Mouse (Mus musculus) heart, embryonic 15.5 days (tissue): ENCODE results near the gene Entr1. TPM values are rescaled to one million over a fixed set of nuclear protein-coding genes. Genes with fewer than 3 reads are reported as not detected.

Source experiments
- ATAC-seq: fragments of 200-750 bp; cut with Nextera tagmentation; replicated peaks from 2 replicates; pipeline ENCODE4 v1.8.0; 2017; ENCODE audit warnings: low read depth, moderate TSS enrichment; ENCODE audit not compliant: insufficient number of reproducible peaks, insufficient read depth, low FRiP score
- H3K27ac ChIP-seq: fragments of 300-500 bp; sonication (generic); 2 replicates; pipeline ENCODE4 v1.5.1; 2015; ENCODE audit warnings: mild to moderate bottlenecking, inconsistent platforms
- H3K27me3 ChIP-seq: fragments of 300-500 bp; sonication (generic); 2 replicates; pipeline ENCODE4 v1.6.1; 2015; ENCODE audit warnings: inconsistent platforms
- H3K36me3 ChIP-seq: fragments of 300-500 bp; sonication (generic); 2 replicates; pipeline ENCODE4 v1.6.1; 2015; ENCODE audit warnings: mild to moderate bottlenecking, inconsistent platforms
- H3K4me1 ChIP-seq: fragments of 300-500 bp; sonication (generic); replicated peaks from 2 replicates; pipeline ENCODE4 v1.6.1; 2015; ENCODE audit warnings: inconsistent platforms
- H3K4me2 ChIP-seq: fragments of 300-500 bp; sonication (generic); 2 replicates; pipeline ENCODE4 v1.6.1; 2015; ENCODE audit warnings: inconsistent platforms, mild to moderate bottlenecking, moderate library complexity
- H3K4me3 ChIP-seq: fragments of 300-500 bp; sonication (generic); 2 replicates; pipeline ENCODE4 v1.5.1; 2015; ENCODE audit warnings: mild to moderate bottlenecking, inconsistent platforms
- H3K9ac ChIP-seq: fragments of 300-500 bp; sonication (generic); 2 replicates; pipeline ENCODE4 v1.6.1; 2015; ENCODE audit warnings: mild to moderate bottlenecking, inconsistent platforms
- H3K9me3 ChIP-seq: fragments of 300-500 bp; sonication (generic); replicated peaks from 2 replicates; pipeline ENCODE4 v1.6.1; 2016; ENCODE audit warnings: inconsistent platforms
- WGBS: fragments of 180-500 bp; shearing (Covaris S2); methylation state at CpG from one replicate; pipeline ENCODE4 v1.1.7; 2015; ENCODE audit warnings: mixed read lengths; 5-methylcytosine and 5-hydroxymethylcytosine counted together
- polyA plus RNA-seq: library from polyadenylated mRNA; unstranded; fragments of >200 nt; fragmentation: Nextera tagmentation; extraction: Ambion mirVana; gene quantifications from 2 replicates; pipeline ENCODE4 v1.2.1, GENCODE M21; 2015

Entr1 gene
- polyA plus RNA-seq, 1 experiment from 2014 or later = 72.3 TPM

DNA sequence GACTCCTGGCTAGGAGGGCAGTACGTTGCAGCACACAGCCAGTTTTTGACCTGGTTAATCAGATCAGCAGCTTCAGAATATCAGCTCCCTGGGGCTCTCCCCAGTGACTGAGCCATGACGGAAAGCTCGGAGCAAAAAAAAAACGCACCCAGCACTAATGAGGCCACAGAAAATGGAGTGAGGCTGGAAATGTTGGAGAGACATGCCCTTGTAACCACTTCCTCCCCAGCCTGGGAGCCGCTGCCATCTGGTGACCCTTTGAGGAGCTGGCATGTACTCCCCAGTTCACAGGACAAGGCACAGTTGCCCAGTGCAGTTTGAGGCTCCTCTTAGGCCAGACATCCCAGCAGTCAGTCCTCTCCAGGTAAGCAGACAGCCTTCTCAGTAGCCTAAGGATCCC is 21.0 kb upstream of the Entr1 start:
- H3K27ac ChIP-seq = no peak overlapping the region
- no peak for ATAC-seq

DNA sequence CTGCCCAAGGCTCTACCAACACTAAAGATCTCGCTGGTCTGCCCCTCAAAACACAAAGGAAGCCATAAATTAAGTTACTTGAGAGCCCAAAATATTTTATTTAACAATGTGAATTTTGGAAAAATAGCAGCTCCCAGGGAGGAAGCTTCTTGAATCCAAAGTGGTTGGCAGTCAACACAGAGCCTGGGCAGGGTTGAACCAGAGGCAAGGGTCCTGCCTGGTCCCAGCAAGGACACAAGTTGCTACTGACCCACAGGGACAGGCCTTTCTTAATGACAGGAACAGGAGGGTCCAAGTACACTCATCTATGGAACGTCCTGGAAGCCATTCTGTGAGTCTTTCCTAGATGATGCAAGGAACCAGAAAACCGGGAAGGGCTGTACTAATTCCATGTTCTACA is 20.2 kb upstream of the Entr1 start:
- Histone ChIP-seq H3K4me3 (peak overlapping the region; percentile 75), H3K9me3 (no peaks in the 10 kb centered on the region), H3K4me1 (peaks cover 33% of the 10 kb centered on the region), H3K36me3 (peaks cover 34% of the 10 kb centered on the region), H3K27me3 (no peaks in the 10 kb centered on the region), H3K4me2 (peak overlapping the region; percentile 73), H3K9ac (0 out of 2 replicates have a peak overlapping the region, but pooled peaks have one; percentile 16), H3K27ac (no peak overlapping the region)
- no peak for ATAC-seq
- 57% methylated on average over 3 of the region's 3 CpGs for WGBS

More for the DNA sequence above, 21.0 kb upstream of the Entr1 start:
- Histone ChIP-seq H3K9me3 (no peaks in the 10 kb centered on the region), H3K4me1 (peaks cover 33% of the 10 kb centered on the region), H3K9ac (no peak overlapping the region), H3K27me3 (no peaks in the 10 kb centered on the region), H3K4me3 (no peak overlapping the region), H3K4me2 (no peak overlapping the region), H3K36me3 (peaks cover 41% of the 10 kb centered on the region)
- WGBS = 71% methylated on average over 5 of the region's 5 CpGs

DNA sequence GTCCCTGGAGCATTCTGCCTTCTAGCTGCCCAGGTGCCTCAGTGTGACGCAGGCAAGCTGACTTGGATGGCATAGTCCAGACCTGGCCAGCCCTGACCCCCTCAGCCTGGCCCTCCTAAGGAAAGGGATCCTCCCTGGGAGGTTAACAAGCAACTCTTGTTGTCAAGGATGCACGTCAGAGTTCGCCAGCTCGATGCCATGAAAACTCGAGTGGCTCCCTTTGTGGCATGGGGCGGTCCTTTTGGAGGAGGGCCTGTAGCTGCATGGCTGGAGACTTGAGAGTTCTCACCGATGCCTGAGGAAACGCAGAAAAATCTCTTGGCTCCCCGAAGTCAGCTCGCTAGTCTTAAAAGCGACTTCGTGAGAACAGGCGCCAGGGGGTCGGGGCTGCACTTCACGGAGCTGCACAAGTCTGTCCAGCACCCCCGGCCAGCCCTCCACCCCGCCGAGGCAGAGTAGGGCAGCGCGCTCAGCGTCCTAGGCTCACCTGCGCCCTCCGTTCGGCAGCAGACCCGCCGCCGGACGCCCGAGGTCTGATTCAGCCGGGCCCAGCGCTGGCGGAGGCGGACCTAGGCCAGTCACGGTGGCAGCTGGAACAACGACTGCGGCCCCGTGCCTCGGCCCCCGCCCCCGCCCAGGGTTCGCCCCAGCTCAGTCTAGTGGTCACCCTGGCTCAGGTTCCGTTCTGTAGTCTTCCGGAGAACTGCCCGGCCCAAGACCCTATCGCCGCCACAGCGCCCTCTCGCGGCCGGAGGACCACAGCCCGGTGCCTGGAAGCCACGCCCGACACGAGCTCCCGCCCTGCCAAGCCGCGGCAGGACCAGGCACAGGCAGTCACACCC is 19.6 kb upstream of the Entr1 start, which contains the start of gene Inpp5e:
TSS of gene Inpp5e (minus strand) at position 689 of the 842 bp plus-strand sequence.
- peak within 1 kb of the TSS; percentile 76 for H3K27ac ChIP-seq
- peak within 1 kb of the TSS; percentile 73 for H3K4me2 ChIP-seq
- H3K27me3 ChIP-seq = no peaks in the 10 kb centered on the region
- H3K9ac ChIP-seq = peak within 1 kb of the TSS; percentile 88
- peak; percentile 94 for ATAC-seq
- H3K36me3 ChIP-seq = peaks cover 28% of the 10 kb centered on the region
- H3K9me3 ChIP-seq = no peaks in the 10 kb centered on the region
- peaks cover 33% of the 10 kb centered on the region for H3K4me1 ChIP-seq
- peak within 1 kb of the TSS; percentile 75 for H3K4me3 ChIP-seq
- WGBS = under 1% methylated on average over 57 of the region's 57 CpGs

DNA sequence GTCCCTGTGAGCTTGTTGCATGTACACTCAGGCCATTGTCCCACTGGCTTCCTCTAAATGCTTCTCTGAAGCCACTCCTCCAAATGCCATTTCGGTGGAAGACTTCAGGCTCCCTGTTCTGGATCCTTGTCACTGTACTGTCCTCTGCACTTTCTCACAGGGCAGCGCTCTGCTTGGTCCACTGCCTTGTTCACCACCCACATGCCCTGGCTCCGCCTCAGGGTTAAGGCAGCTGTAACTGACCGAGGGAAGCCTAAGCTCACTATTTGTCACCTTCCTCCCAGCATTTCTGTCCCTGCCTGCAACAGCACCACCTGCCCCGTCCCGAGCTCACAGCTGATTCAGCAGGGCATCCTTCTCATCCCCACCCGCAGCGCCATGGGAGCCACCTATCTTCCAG is 14.2 kb upstream of the Entr1 start:
- ATAC-seq = no peak
- 70% methylated on average over 8 of the region's 8 CpGs for WGBS
- Histone ChIP-seq H3K4me1 (peaks cover 28% of the 10 kb centered on the region), H3K4me2 (no peak overlapping the region), H3K9ac (no peak overlapping the region), H3K27me3 (no peaks in the 10 kb centered on the region), H3K36me3 (peaks cover 35% of the 10 kb centered on the region), H3K27ac (no peak overlapping the region), H3K9me3 (no peaks in the 10 kb centered on the region), H3K4me3 (no peak overlapping the region)

DNA sequence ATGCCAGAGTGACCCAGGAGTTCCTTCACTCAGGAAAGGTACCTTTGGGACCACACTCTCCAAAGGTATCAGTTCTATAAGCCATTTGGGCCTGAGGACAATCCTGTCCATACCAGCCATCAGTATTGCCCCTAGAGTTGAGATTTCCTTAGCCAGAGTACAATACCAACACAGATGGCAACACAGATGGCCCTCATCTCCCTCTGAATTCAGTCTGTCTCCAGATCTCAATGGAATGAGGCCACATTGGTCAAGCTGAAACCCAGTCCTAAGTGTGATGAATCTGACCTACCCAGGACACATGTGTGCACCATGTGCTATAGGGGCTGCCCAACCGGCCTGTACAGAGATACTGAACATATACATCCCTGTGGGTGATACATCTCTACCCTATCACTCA is 13.1 kb upstream of the Entr1 start:
- 78% methylated on average over 1 of the region's 1 CpGs for WGBS
- no peak overlapping the region for H3K27ac ChIP-seq
- no peaks in the 10 kb centered on the region for H3K27me3 ChIP-seq
- no peaks in the 10 kb centered on the region for H3K9me3 ChIP-seq
- H3K4me2 ChIP-seq = no peak overlapping the region
- H3K4me3 ChIP-seq = no peak overlapping the region
- no peak for ATAC-seq
- peaks cover 18% of the 10 kb centered on the region for H3K4me1 ChIP-seq
- H3K9ac ChIP-seq = no peak overlapping the region
- peaks cover 41% of the 10 kb centered on the region for H3K36me3 ChIP-seq

DNA sequence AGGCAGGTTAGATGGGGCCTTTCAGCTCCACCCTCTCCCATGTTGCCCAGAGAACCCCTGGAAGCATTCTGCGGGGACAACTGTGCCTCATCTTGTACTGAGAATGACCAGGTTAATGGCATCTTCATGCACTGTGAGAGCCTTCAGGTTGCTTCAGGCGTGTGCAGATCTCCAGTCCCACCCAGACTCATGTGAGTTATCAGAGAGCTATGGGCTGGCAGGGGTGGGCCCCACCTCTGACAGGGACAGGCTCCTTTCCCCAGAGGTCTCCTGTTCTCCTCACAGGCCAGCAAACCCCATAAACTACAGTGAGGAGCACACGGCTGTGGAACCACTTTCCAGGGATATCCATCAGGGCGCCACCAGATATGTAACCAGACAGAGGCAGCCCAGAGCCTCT is 11.9 kb upstream of the Entr1 start:
- Histone ChIP-seq H3K9ac (no peak overlapping the region), H3K36me3 (peaks cover 53% of the 10 kb centered on the region), H3K4me2 (no peak overlapping the region), H3K4me1 (peaks cover 5% of the 10 kb centered on the region), H3K27ac (no peak overlapping the region), H3K4me3 (no peak overlapping the region), H3K27me3 (no peaks in the 10 kb centered on the region), H3K9me3 (no peaks in the 10 kb centered on the region)
- no peak for ATAC-seq
- 85% methylated on average over 4 of the region's 4 CpGs for WGBS

DNA sequence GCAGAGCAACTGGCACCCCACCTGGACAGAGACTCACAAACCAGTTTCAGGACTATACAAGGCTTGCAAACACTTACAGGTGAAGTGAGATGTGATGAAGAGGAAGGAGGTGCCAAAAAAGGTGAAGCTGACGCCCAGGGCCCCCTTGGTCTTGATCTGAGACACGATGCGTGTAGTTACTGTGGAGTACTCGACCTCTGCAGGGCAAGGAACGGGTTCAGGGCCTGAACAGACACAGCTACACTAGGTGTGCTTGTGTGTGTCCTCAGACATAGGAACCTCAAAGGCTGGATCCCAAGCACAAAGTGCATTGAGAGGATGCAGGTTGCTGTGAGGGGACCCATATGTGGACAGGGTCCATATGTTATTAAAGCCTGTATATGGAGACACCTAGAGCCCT is 11.2 kb upstream of the Entr1 start:
- Histone ChIP-seq H3K27ac (no peak overlapping the region), H3K27me3 (no peaks in the 10 kb centered on the region), H3K36me3 (peaks cover 61% of the 10 kb centered on the region), H3K9me3 (no peaks in the 10 kb centered on the region), H3K9ac (no peak overlapping the region), H3K4me3 (no peak overlapping the region), H3K4me2 (no peak overlapping the region), H3K4me1 (no peaks in the 10 kb centered on the region)
- 83% methylated on average over 5 of the region's 5 CpGs for WGBS
- no peak for ATAC-seq

DNA sequence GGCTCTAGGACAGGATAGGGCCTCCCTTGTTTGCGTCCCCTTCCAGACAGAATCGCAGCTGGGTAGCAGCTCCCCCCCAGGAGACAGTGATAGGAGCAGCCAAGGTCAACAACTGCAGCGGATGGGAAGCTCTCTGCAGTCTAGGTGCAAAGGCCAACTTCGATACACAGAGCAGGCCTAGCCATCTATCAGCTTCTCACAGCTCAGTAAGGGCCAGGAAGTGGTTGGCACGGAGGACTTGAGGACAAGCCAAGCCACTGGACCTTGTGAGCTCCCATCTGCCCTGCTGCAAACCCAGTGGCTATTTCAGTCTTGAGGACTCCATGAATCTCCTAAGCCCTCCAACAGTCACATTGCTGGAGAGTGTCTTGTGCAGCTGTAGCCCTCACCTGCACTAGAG is 10.5 kb upstream of the Entr1 start:
- Histone ChIP-seq H3K9me3 (no peaks in the 10 kb centered on the region), H3K4me1 (no peaks in the 10 kb centered on the region), H3K36me3 (peaks cover 67% of the 10 kb centered on the region), H3K4me3 (no peak overlapping the region), H3K27ac (no peak overlapping the region), H3K4me2 (no peak overlapping the region), H3K9ac (no peak overlapping the region), H3K27me3 (no peaks in the 10 kb centered on the region)
- WGBS = 65% methylated on average over 5 of the region's 5 CpGs
- ATAC-seq = peak; percentile 43; the same call in 1 of the 2 replicates

DNA sequence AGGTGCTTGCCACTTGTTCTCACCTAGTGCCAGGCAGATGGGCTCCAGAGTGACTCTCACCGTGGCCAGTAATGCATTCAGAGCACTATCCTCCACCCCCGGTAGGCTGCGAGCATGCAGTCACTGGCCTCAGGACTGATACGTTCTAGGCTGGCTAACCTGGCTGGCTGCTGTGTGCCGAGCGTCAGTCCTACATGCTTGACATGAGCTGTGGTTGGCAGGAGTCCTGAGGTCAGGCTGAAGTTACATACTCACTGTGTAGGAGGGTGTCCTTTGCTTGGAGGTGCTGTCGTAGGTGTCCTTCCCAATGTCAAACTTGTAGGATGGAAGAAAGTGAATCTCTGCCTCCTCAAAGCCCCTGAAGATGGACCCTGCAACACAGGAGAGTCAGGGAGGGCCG is 9.9 kb upstream of the Entr1 start:
- H3K9me3 ChIP-seq = no peaks in the 10 kb centered on the region
- no peak overlapping the region for H3K9ac ChIP-seq
- no peak for ATAC-seq
- H3K4me2 ChIP-seq = no peak overlapping the region
- no peaks in the 10 kb centered on the region for H3K27me3 ChIP-seq
- H3K4me3 ChIP-seq = no peak overlapping the region
- no peaks in the 10 kb centered on the region for H3K4me1 ChIP-seq
- H3K36me3 ChIP-seq = peaks cover 74% of the 10 kb centered on the region
- WGBS = 82% methylated on average over 8 of the region's 8 CpGs
- no peak overlapping the region for H3K27ac ChIP-seq

DNA sequence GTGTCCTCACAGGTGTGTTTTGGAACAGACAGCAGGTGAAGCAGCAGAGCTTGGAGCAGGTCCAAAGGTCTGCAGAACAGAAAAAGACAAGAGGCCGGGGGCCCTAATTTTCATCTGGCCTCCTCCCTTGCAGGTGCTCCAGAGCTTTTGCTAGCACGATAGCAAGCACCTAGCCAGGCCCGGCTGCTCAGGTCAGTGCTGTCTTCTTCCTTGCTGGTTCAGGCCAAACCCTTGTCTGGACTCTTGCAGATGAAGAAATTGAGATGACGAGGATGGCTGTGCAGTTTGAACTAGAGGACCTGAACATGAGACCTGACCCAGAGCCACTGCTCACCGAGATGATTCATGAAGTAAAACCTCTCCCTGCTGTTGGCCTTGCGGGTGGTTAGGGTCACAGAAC is 2.5 kb upstream of the Entr1 start:
- Histone ChIP-seq H3K27ac (no peak overlapping the region), H3K9ac (no peak overlapping the region), H3K9me3 (no peaks in the 10 kb centered on the region), H3K4me3 (no peak overlapping the region), H3K4me2 (no peak overlapping the region), H3K27me3 (no peaks in the 10 kb centered on the region), H3K36me3 (peaks cover 72% of the 10 kb centered on the region), H3K4me1 (peaks cover 21% of the 10 kb centered on the region)
- 88% methylated on average over 6 of the region's 6 CpGs for WGBS
- ATAC-seq = no peak

DNA sequence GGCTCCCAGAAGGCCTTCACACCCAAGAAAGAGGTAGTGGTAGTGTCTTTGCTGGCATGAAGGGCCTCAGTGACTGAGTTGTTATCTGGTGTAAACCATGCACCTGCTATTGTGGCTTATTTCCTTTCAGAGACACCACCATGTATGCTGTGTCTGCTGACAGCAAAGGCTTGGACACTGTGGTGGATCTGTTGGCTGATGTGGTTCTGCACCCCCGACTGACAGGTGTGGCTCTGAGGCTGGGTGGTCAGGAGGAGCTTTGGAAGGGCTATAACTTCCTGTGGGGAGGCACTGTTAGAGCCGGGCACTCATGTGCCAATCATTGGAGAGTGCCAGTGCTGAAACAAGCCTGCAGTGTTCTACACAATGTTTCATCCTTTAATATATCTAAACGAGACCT is 1.8 kb upstream of the Entr1 start:
- Histone ChIP-seq H3K4me2 (no peak overlapping the region), H3K36me3 (peaks cover 71% of the 10 kb centered on the region), H3K4me3 (no peak overlapping the region)

DNA sequence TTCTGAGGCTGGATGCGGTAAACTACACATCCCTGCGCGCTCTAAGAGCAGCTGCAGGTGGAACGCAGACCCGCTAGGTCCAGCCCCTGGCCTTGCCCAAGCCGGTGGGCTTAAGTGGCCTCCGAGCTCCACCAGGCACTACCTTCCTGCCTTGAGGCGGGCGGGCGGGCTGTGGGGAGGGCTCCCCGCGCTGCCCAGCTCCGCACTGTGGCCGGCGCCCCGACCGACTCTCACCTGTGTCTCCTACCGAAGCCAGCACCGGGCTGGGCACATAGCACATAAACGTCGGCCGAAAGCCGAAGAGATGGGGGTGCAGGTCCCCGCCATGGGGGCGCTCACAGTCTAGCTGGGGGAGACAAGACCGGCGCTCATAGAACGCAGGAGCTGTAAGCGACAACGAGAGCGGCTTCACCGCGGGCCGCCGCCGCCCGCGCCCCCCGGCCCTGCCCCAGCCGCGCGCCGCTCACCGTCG is 398 bp downstream of the Entr1 start:
- Histone ChIP-seq H3K9ac (peak overlapping the region; percentile 95), H3K4me2 (peak overlapping the region; percentile 84), H3K9me3 (no peaks in the 10 kb centered on the region), H3K36me3 (peaks cover 71% of the 10 kb centered on the region), H3K4me3 (peak overlapping the region; percentile 97), H3K4me1 (peaks cover 21% of the 10 kb centered on the region), H3K27me3 (no peaks in the 10 kb centered on the region), H3K27ac (peak overlapping the region; percentile 70)
- ATAC-seq = peak; percentile 41; the same call in 1 of the 2 replicates
- under 1% methylated on average over 29 of the region's 45 CpGs for WGBS

More for the DNA sequence above, 1.8 kb upstream of the Entr1 start:
- H3K9me3 ChIP-seq = no peaks in the 10 kb centered on the region
- H3K9ac ChIP-seq = no peak overlapping the region
- WGBS = 78% methylated on average over 3 of the region's 3 CpGs
- H3K4me1 ChIP-seq = peaks cover 21% of the 10 kb centered on the region
- no peak overlapping the region for H3K27ac ChIP-seq
- no peak for ATAC-seq
- no peaks in the 10 kb centered on the region for H3K27me3 ChIP-seq
